13 mouse cellular contexts compared by ENCODE assay signal in genomic region chr11:19227716-19228115, GRCm38 (mm10).
"Had no signal": no experiment of that assay in that cellular context is flagged by ENCODE, and none has a peak within 500 bp of the region (broad histone marks: within the 10 kb centered on the region; RNA-seq: fewer than 3 reads in every experiment).

No protein-coding gene starts in this region.

- H3K4me3 ChIP-seq: kidney, embryonic 15.5 days; left cerebral cortex, adult 2 months; limb, embryonic 13.5 days; neural tube, embryonic 12.5 days; stomach, embryonic 15.5 days had no signal

- H3K9me3 ChIP-seq: kidney, embryonic 15.5 days; limb, embryonic 13.5 days; neural tube, embryonic 12.5 days; stomach, embryonic 15.5 days had no signal

- H3K27ac ChIP-seq: kidney, embryonic 15.5 days; left cerebral cortex, adult 2 months; limb, embryonic 13.5 days; liver, embryonic 14.5 days; neural tube, embryonic 12.5 days; stomach, embryonic 15.5 days had no signal

- H3K36me3 ChIP-seq: kidney, embryonic 15.5 days; limb, embryonic 13.5 days; neural tube, embryonic 12.5 days; stomach, embryonic 15.5 days had no signal

- H3K4me1 ChIP-seq: kidney, embryonic 15.5 days; neural tube, embryonic 12.5 days; stomach, embryonic 15.5 days had no signal

- H3K27me3 ChIP-seq: neural tube, embryonic 12.5 days; stomach, embryonic 15.5 days had no signal

- DNase-seq: kidney, adult 2 months; kidney, postnatal 14 days; lung, adult 18-20 months; midbrain, embryonic 14.5 days; right cerebral cortex, postnatal 14 days; thymus, adult 2 months; thymus, postnatal 36 days had no signal
